Mouse (Mus musculus) heart, embryonic 14.5 days (tissue): ENCODE data around the gene Rabgef1. TPM values are rescaled to one million over a fixed set of nuclear protein-coding genes. Genes with fewer than 3 reads are reported as not detected.

ENCODE experiments used
- ATAC-seq: fragments of 200-750 bp; cut with Nextera tagmentation; 2 replicates; pipeline ENCODE4 v1.8.0; 2017; ENCODE audit warnings: low read depth, moderate TSS enrichment; ENCODE audit not compliant: insufficient number of reproducible peaks, insufficient read depth, low FRiP score
- H3K27ac ChIP-seq, 2 experiments: fragments of 200-500 bp in 1 of 2; fragments of 300-500 bp in 1 of 2; sonication (generic) in 1 of 2; replicated peaks in 1 of 2; 2 replicates each; pipeline ENCODE4 v1.5.1; 2012 to 2014; ENCODE audit warnings: low read depth in 2 of 2, low read length in 2 of 2, control low read depth in 1 of 2, mild to moderate bottlenecking in 1 of 2, mixed read lengths in 1 of 2; ENCODE audit not compliant: control insufficient read depth in 1 of 2, insufficient read depth in 1 of 2
- H3K27me3 ChIP-seq: fragments of 300-500 bp; sonication (generic); 2 replicates; pipeline ENCODE4 v1.6.1; 2014; ENCODE audit warnings: mild to moderate bottlenecking, low read length, control low read depth; ENCODE audit not compliant: control insufficient read depth, insufficient read depth
- H3K36me3 ChIP-seq: fragments of 300-500 bp; sonication (generic); 2 replicates; pipeline ENCODE4 v1.6.1; 2014; ENCODE audit warnings: mild to moderate bottlenecking, control low read depth, low read length, mixed read lengths; ENCODE audit not compliant: control insufficient read depth, insufficient read depth
- H3K4me1 ChIP-seq, 2 experiments: fragments of 200-500 bp in 1 of 2; fragments of 300-500 bp in 1 of 2; sonication (generic) in 1 of 2; 2 replicates each; pipeline ENCODE4 v1.6.1; 2012 to 2014; ENCODE audit warnings: low read length in 2 of 2, control low read depth in 1 of 2, mixed read lengths in 1 of 2; ENCODE audit not compliant: control insufficient read depth in 2 of 2, insufficient read depth in 2 of 2
- H3K4me2 ChIP-seq: fragments of 300-500 bp; sonication (generic); 2 replicates; pipeline ENCODE4 v1.6.1; 2014; ENCODE audit warnings: mild to moderate bottlenecking, low read length
- H3K4me3 ChIP-seq, 2 experiments: fragments of 200-500 bp in 1 of 2; fragments of 300-500 bp in 1 of 2; sonication (generic) in 1 of 2; 2 replicates each; pipeline ENCODE4 v1.5.1; 2012 to 2014; ENCODE audit warnings: low read length in 2 of 2, mild to moderate bottlenecking in 2 of 2, control low read depth in 1 of 2, low read depth in 1 of 2, moderate library complexity in 1 of 2; ENCODE audit not compliant: control insufficient read depth in 1 of 2, insufficient read depth in 1 of 2
- H3K9ac ChIP-seq: fragments of 300-500 bp; sonication (generic); 2 replicates; pipeline ENCODE4 v1.6.1; 2014; ENCODE audit warnings: mild to moderate bottlenecking, low read length
- H3K9me3 ChIP-seq: fragments of 300-500 bp; sonication (generic); 2 replicates; pipeline ENCODE4 v1.6.1; 2016; ENCODE audit warnings: low read length, control low read depth; ENCODE audit not compliant: control insufficient read depth
- WGBS: fragments of 180-500 bp; shearing (Covaris S2); extraction: QIAGEN DNeasy Blood & Tissue Kit; methylation state at CpG from one replicate; pipeline ENCODE4 v1.1.7; 2014; 5-methylcytosine and 5-hydroxymethylcytosine counted together
- polyA plus RNA-seq: library from polyadenylated mRNA; unstranded; fragments of >200 nt; fragmentation: Nextera tagmentation; extraction: Ambion mirVana; gene quantifications from 2 replicates; pipeline ENCODE4 v1.2.1, GENCODE M21; 2014

Rabgef1 gene
- polyA plus RNA-seq, 1 experiment from 2014 or later: 17.9 TPM

DNA sequence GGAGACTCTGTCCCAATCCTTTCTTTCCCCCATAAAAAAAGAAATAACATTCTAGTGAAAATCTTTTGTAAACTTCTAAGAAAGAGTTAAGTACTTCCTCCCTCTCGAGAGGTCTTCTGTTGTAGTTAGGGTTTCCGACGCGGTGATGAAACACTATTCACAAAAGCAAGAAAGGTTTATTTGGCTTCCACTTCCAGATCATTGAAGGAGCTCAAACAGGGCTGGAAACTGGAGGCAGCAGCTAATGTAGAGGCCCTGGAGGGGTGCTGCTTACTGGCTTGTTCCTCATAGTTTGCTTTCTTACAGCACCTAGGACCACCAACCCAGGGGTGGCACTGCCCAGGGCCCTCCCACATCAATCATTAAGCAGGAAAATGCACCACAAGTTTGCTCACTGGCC lies 56.5 kb downstream of the Rabgef1 start:
- ATAC-seq: no peak
- Histone ChIP-seq H3K4me2 (no peak overlapping the region), H3K27ac (no peak overlapping the region)

GRCm38 (mm10) chr5:130236302-130236701 lies 64.7 kb downstream of the Rabgef1 start:
- ATAC-seq: no peak

More for the DNA sequence above, 56.5 kb downstream of the Rabgef1 start:
- H3K9ac ChIP-seq: no peak overlapping the region
- H3K36me3 ChIP-seq: peaks cover 49% of the 10 kb centered on the region
- peaks cover 2 to 17% of the 10 kb centered on the region in 2 experiments for H3K4me1 ChIP-seq
- WGBS: 68% methylated on average over 4 of the region's 4 CpGs
- H3K4me3 ChIP-seq: no peak overlapping the region
- H3K27me3 ChIP-seq: no peaks in the 10 kb centered on the region
- H3K9me3 ChIP-seq: no peaks in the 10 kb centered on the region

GRCm38 (mm10) chr5:130239236-130239635 lies 67.6 kb downstream of the Rabgef1 start:
- H3K4me2 ChIP-seq: no peak overlapping the region
- no peaks in the 10 kb centered on the region for H3K4me1 ChIP-seq
- H3K36me3 ChIP-seq: peaks cover 96% of the 10 kb centered on the region
- no peak overlapping the region for H3K4me3 ChIP-seq
- no peaks in the 10 kb centered on the region for H3K9me3 ChIP-seq
- no peaks in the 10 kb centered on the region for H3K27me3 ChIP-seq
- no peak overlapping the region for H3K27ac ChIP-seq
- ATAC-seq: no peak
- 88% methylated on average over 7 of the region's 7 CpGs for WGBS
- no peak overlapping the region for H3K9ac ChIP-seq

More at GRCm38 (mm10) chr5:130236302-130236701, 64.7 kb downstream of the Rabgef1 start:
- 97% methylated on average over 8 of the region's 8 CpGs for WGBS
- H3K9ac ChIP-seq: no peak overlapping the region
- H3K27ac ChIP-seq: no peak overlapping the region
- H3K4me2 ChIP-seq: no peak overlapping the region
- no peaks in the 10 kb centered on the region for H3K27me3 ChIP-seq
- H3K36me3 ChIP-seq: peaks cover 96% of the 10 kb centered on the region
- H3K4me1 ChIP-seq: no peaks in the 10 kb centered on the region
- no peak overlapping the region for H3K4me3 ChIP-seq
- no peaks in the 10 kb centered on the region for H3K9me3 ChIP-seq

GRCm38 (mm10) chr5:130239856-130240255 lies 68.3 kb downstream of the Rabgef1 start:
- WGBS: 98% methylated on average over 2 of the region's 2 CpGs
- Histone ChIP-seq H3K27ac (no peak overlapping the region), H3K36me3 (peaks cover 96% of the 10 kb centered on the region), H3K4me1 (no peaks in the 10 kb centered on the region), H3K9ac (no peak overlapping the region), H3K4me2 (no peak overlapping the region), H3K9me3 (no peaks in the 10 kb centered on the region), H3K4me3 (no peak overlapping the region), H3K27me3 (no peaks in the 10 kb centered on the region)
- no peak for ATAC-seq

DNA sequence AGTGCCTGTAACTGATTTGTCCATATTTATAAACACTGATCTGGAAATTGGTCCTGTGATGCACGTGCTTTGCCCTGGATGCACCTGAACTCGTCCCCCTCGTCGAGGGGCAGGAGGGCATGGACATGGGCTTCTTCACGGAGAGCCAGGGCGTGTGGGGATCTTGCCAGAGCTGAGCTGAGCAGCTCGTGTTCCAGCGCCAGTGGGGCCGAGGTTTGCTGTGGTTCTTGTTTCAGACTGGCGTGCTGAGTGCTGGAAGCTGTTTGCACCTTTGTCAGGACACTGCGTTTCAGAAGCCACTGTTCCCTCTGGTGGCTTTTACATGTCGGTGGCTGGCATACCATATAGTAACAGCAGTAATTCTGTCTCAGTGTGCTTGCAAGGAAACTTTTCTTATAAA lies 69.8 kb downstream of the Rabgef1 start:
- Histone ChIP-seq H3K4me1 (no peaks in the 10 kb centered on the region), H3K4me3 (no peak overlapping the region), H3K9ac (no peak overlapping the region), H3K27me3 (no peaks in the 10 kb centered on the region), H3K9me3 (no peaks in the 10 kb centered on the region), H3K27ac (no peak overlapping the region), H3K36me3 (peaks cover 96% of the 10 kb centered on the region), H3K4me2 (no peak overlapping the region)
- no peak for ATAC-seq
- 84% methylated on average over 12 of the region's 12 CpGs for WGBS

GRCm38 (mm10) chr5:130247823-130248222 lies 76.2 kb downstream of the Rabgef1 start:
- WGBS: 63% methylated on average over 5 of the region's 5 CpGs
- Histone ChIP-seq H3K27me3 (no peaks in the 10 kb centered on the region), H3K9me3 (no peaks in the 10 kb centered on the region), H3K4me3 (no peak overlapping the region), H3K36me3 (peaks cover 99% of the 10 kb centered on the region), H3K9ac (no peak overlapping the region), H3K4me2 (no peak overlapping the region), H3K4me1 (no peaks in the 10 kb centered on the region), H3K27ac (no peak overlapping the region)
- ATAC-seq: no peak

GRCm38 (mm10) chr5:130254164-130255016 lies 82.8 kb downstream of the Rabgef1 start:
- Histone ChIP-seq H3K9me3 (no peaks in the 10 kb centered on the region), H3K4me3 (peak overlapping the region; percentile 76 to 100), H3K36me3 (peaks cover 45% of the 10 kb centered on the region), H3K27ac (peak overlapping the region; percentile 91 to 99), H3K27me3 (no peaks in the 10 kb centered on the region), H3K9ac (peak overlapping the region; percentile 91), H3K4me2 (peak overlapping the region; percentile 77), H3K4me1 (peaks cover 0 to 15% of the 10 kb centered on the region in 2 experiments; a peak in 2 of 4 replicates)
- 8% methylated on average over 19 of the region's 19 CpGs for WGBS
- ATAC-seq: no peak
